Mouse (Mus musculus): ENCODE results near the gene Acp7. TPM values are rescaled to one million over a fixed set of nuclear protein-coding genes. Genes with fewer than 3 reads are reported as not detected.
A peak's percentile ranks its signal among the peaks of the same experiment; 100 is the strongest.

Gene Acp7
- total and polyA plus RNA-seq, 3 experiments: not detected

- TF ChIP-seq TAL1 (IDR thresholded peaks at IDR 0.05; ENCODE audit: low read length): no peak
- no peak for TF ChIP-seq MYC (IDR thresholded peaks at IDR 0.05; ENCODE audit: low read depth, low read length)
- TF ChIP-seq NELFE (IDR thresholded peaks at IDR 0.05; ENCODE audit: low read depth, low read length): no peak
- peak; percentile 83 for TF ChIP-seq RAD21 (IDR thresholded peaks at IDR 0.05; ENCODE audit: low read depth, low read length)
These were observed 29.5 kb downstream of the Acp7 start (continued) for GRCm38 (mm10) chr7:28601668-28602067.

GRCm38 (mm10) chr7:28601029-28601428 is 30.1 kb downstream of the Acp7 start:
- Histone ChIP-seq H3K4me3 (ENCODE audit: control insufficient read depth in 1 of 2, insufficient read depth in 1 of 2, low read depth in 2 of 2, low read length in 2 of 2) (no peak overlapping the region), H3K36me3 (ENCODE audit: control insufficient read depth in 1 of 2, insufficient read depth in 2 of 2, low read length in 2 of 2) (peaks cover 0 to 11% of the 10 kb centered on the region in 2 experiments; a peak in 2 of 4 replicates), H3K4me1 (ENCODE audit: control insufficient read depth in 1 of 2, insufficient read depth in 2 of 2, low read length in 2 of 2) (peaks cover 4 to 10% of the 10 kb centered on the region in 2 experiments), H3K9ac (ENCODE audit: control insufficient read depth, low read depth, low read length, poor library complexity, severe bottlenecking) (peak overlapping the region; percentile 37), H3K9me3 (replicated peaks; ENCODE audit: insufficient read depth, low read length) (no peaks in the 10 kb centered on the region), H3K27me3 (ENCODE audit: control insufficient read depth in 1 of 2, insufficient read depth in 2 of 2, low read length in 2 of 2) (no peaks in the 10 kb centered on the region), H3K79me2 (ENCODE audit: control insufficient read depth, insufficient read depth, low read length, poor library complexity) (peaks cover 15% of the 10 kb centered on the region), H3K27ac (ENCODE audit: control insufficient read depth, low read depth, low read length) (no peak overlapping the region)
- TF ChIP-seq ZMIZ1 (IDR thresholded peaks at IDR 0.05; ENCODE audit: low read depth, low read length) (no peak), ZNF384 (IDR thresholded peaks at IDR 0.05; ENCODE audit: low read depth, low read length) (no peak), NRF1 (IDR thresholded peaks at IDR 0.05; ENCODE audit: insufficient read depth, low read depth, low read length, poor library complexity, severe bottlenecking) (no peak), MYB (IDR thresholded peaks at IDR 0.05; ENCODE audit: low read depth, low read length) (no peak), NELFE (IDR thresholded peaks at IDR 0.05; ENCODE audit: low read depth, low read length) (no peak), SMC3 (IDR thresholded peaks at IDR 0.05; ENCODE audit: low read depth, low read length) (peak; percentile 90), ZC3H11A (IDR thresholded peaks at IDR 0.05; ENCODE audit: low read depth, low read length) (peak; percentile 89), CTCF (IDR thresholded peaks at IDR 0.05 in 2 of 3, conservative IDR thresholded peaks at IDR 0.05 in 1 of 3; ENCODE audit: control insufficient read depth in 1 of 3, insufficient read depth in 1 of 3, low read depth in 2 of 3, low read length in 3 of 3, poor library complexity in 1 of 3, severe bottlenecking in 1 of 3) (peak; percentile 81 to 96 (median 88)), KAT2A (conservative IDR thresholded peaks at IDR 0.05; ENCODE audit: low read depth, low read length) (no peak), MAFK (IDR thresholded peaks at IDR 0.05; ENCODE audit: borderline replicate concordance, low read depth, low read length) (no peak), RAD21 (IDR thresholded peaks at IDR 0.05; ENCODE audit: low read depth, low read length) (peak; percentile 91), SIN3A (IDR thresholded peaks at IDR 0.05; ENCODE audit: low read length) (peak; percentile 15; the same call in 1 of the 2 replicates)
- peak; percentile 84 for DNase-seq (ENCODE audit: low read depth, low spot score)

DNA sequence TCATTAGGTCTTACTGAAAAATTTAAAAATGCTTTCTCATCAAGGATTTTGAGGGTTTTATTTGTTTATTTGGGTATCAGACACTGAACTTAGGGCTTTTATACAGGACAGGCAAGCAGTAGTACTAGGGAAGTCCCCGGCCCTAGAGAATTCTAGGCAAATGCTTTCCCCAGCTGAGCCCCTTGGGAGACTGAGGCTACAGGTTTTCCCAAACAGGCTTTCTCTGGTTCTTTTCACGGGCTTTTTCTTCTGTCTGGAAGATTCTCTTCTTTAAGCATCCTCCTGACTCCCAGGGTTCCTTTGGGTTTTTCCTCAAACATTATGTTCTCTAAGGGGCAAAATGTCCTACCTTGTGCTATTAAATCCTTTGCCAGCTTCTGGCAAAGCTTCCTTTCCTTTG is 32.2 kb downstream of the Acp7 start:
- Histone ChIP-seq H3K79me2 (ENCODE audit: control insufficient read depth, insufficient read depth, low read length, poor library complexity) (peaks cover 17% of the 10 kb centered on the region), H3K9ac (ENCODE audit: control insufficient read depth, low read depth, low read length, poor library complexity, severe bottlenecking) (no peak overlapping the region)

More for the DNA sequence above, 32.2 kb downstream of the Acp7 start:
- no peak for DNase-seq (ENCODE audit: low read depth, low spot score)
- peaks cover 4 to 10% of the 10 kb centered on the region in 2 experiments for H3K4me1 ChIP-seq (ENCODE audit: control insufficient read depth in 1 of 2, insufficient read depth in 2 of 2, low read length in 2 of 2)
- no peak overlapping the region for H3K27ac ChIP-seq (ENCODE audit: control insufficient read depth, low read depth, low read length)
- TF ChIP-seq SIN3A (IDR thresholded peaks at IDR 0.05; ENCODE audit: low read length) (no peak), MEF2A (IDR thresholded peaks at IDR 0.05; ENCODE audit: extremely low read depth, insufficient replicate concordance, low read depth, low read length, poor library complexity, severe bottlenecking) (no peak), TBP (IDR thresholded peaks at IDR 0.05; ENCODE audit: low read depth, low read length) (no peak), MAX (IDR thresholded peaks at IDR 0.05; ENCODE audit: low read length) (no peak), GATA1 (IDR thresholded peaks at IDR 0.05; ENCODE audit: low read depth, low read length) (no peak), GABPA (IDR thresholded peaks at IDR 0.05; ENCODE audit: low read depth, low read length) (no peak), POLR2AphosphoS2 (IDR thresholded peaks at IDR 0.05; ENCODE audit: low read length) (no peak), TCF12 (IDR thresholded peaks at IDR 0.05; ENCODE audit: low read depth, low read length) (no peak), CHD1 (IDR thresholded peaks at IDR 0.05; ENCODE audit: low read depth, low read length) (no peak), RAD21 (IDR thresholded peaks at IDR 0.05; ENCODE audit: low read depth, low read length) (no peak), EP300 (IDR thresholded peaks at IDR 0.05; ENCODE audit: low read depth in 1 of 2, low read length in 2 of 2) (no peak), MYC (IDR thresholded peaks at IDR 0.05; ENCODE audit: low read depth, low read length) (no peak), NRF1 (IDR thresholded peaks at IDR 0.05; ENCODE audit: insufficient read depth, low read depth, low read length, poor library complexity, severe bottlenecking) (no peak), HCFC1 (IDR thresholded peaks at IDR 0.05; ENCODE audit: low read depth, low read length) (no peak), ZMIZ1 (IDR thresholded peaks at IDR 0.05; ENCODE audit: low read depth, low read length) (no peak), JUND (IDR thresholded peaks at IDR 0.05; ENCODE audit: low read depth, low read length) (no peak)
- H3K36me3 ChIP-seq (ENCODE audit: control insufficient read depth in 1 of 2, insufficient read depth in 2 of 2, low read length in 2 of 2): peaks cover 0 to 11% of the 10 kb centered on the region in 2 experiments; a peak in 2 of 4 replicates
- no peaks in the 10 kb centered on the region for H3K27me3 ChIP-seq (ENCODE audit: control insufficient read depth in 1 of 2, insufficient read depth in 2 of 2, low read length in 2 of 2)
- H3K4me3 ChIP-seq (ENCODE audit: control insufficient read depth in 1 of 2, insufficient read depth in 1 of 2, low read depth in 2 of 2, low read length in 2 of 2): no peak overlapping the region
- H3K9me3 ChIP-seq (replicated peaks; ENCODE audit: insufficient read depth, low read length): no peaks in the 10 kb centered on the region
